Mouse (Mus musculus) heart, embryonic 14.5 days (tissue): Measurements from ENCODE around the gene Dnajb13. TPM values are rescaled to one million over a fixed set of nuclear protein-coding genes. Genes with fewer than 3 reads are reported as not detected.

Experiments used
- ATAC-seq: fragments of 200-750 bp; cut with Nextera tagmentation; 2 replicates; pipeline ENCODE4 v1.8.0; 2017; ENCODE audit warnings: low read depth, moderate TSS enrichment; ENCODE audit not compliant: insufficient number of reproducible peaks, insufficient read depth, low FRiP score
- H3K27ac ChIP-seq, 2 experiments: fragments of 200-500 bp in 1 of 2; fragments of 300-500 bp in 1 of 2; sonication (generic) in 1 of 2; replicated peaks in 1 of 2; 2 replicates each; pipeline ENCODE4 v1.5.1; 2012 to 2014; ENCODE audit warnings: low read depth in 2 of 2, low read length in 2 of 2, control low read depth in 1 of 2, mild to moderate bottlenecking in 1 of 2, mixed read lengths in 1 of 2; ENCODE audit not compliant: control insufficient read depth in 1 of 2, insufficient read depth in 1 of 2
- H3K27me3 ChIP-seq: fragments of 300-500 bp; sonication (generic); 2 replicates; pipeline ENCODE4 v1.6.1; 2014; ENCODE audit warnings: mild to moderate bottlenecking, low read length, control low read depth; ENCODE audit not compliant: control insufficient read depth, insufficient read depth
- H3K36me3 ChIP-seq: fragments of 300-500 bp; sonication (generic); 2 replicates; pipeline ENCODE4 v1.6.1; 2014; ENCODE audit warnings: mild to moderate bottlenecking, control low read depth, low read length, mixed read lengths; ENCODE audit not compliant: control insufficient read depth, insufficient read depth
- H3K4me1 ChIP-seq, 2 experiments: fragments of 200-500 bp in 1 of 2; fragments of 300-500 bp in 1 of 2; sonication (generic) in 1 of 2; 2 replicates each; pipeline ENCODE4 v1.6.1; 2012 to 2014; ENCODE audit warnings: low read length in 2 of 2, control low read depth in 1 of 2, mixed read lengths in 1 of 2; ENCODE audit not compliant: control insufficient read depth in 2 of 2, insufficient read depth in 2 of 2
- H3K4me2 ChIP-seq: fragments of 300-500 bp; sonication (generic); 2 replicates; pipeline ENCODE4 v1.6.1; 2014; ENCODE audit warnings: mild to moderate bottlenecking, low read length
- H3K4me3 ChIP-seq, 2 experiments: fragments of 200-500 bp in 1 of 2; fragments of 300-500 bp in 1 of 2; sonication (generic) in 1 of 2; 2 replicates each; pipeline ENCODE4 v1.5.1; 2012 to 2014; ENCODE audit warnings: low read length in 2 of 2, mild to moderate bottlenecking in 2 of 2, control low read depth in 1 of 2, low read depth in 1 of 2, moderate library complexity in 1 of 2; ENCODE audit not compliant: control insufficient read depth in 1 of 2, insufficient read depth in 1 of 2
- H3K9ac ChIP-seq: fragments of 300-500 bp; sonication (generic); 2 replicates; pipeline ENCODE4 v1.6.1; 2014; ENCODE audit warnings: mild to moderate bottlenecking, low read length
- H3K9me3 ChIP-seq: fragments of 300-500 bp; sonication (generic); 2 replicates; pipeline ENCODE4 v1.6.1; 2016; ENCODE audit warnings: low read length, control low read depth; ENCODE audit not compliant: control insufficient read depth
- WGBS: fragments of 180-500 bp; shearing (Covaris S2); extraction: QIAGEN DNeasy Blood & Tissue Kit; methylation state at CpG from one replicate; pipeline ENCODE4 v1.1.7; 2014; 5-methylcytosine and 5-hydroxymethylcytosine counted together
- polyA plus RNA-seq: library from polyadenylated mRNA; unstranded; fragments of >200 nt; fragmentation: Nextera tagmentation; extraction: Ambion mirVana; gene quantifications from 2 replicates; pipeline ENCODE4 v1.2.1, GENCODE M21; 2014

Dnajb13 gene
- 0.15 TPM in 1 of 2 replicates, not detected in the other for polyA plus RNA-seq

DNA sequence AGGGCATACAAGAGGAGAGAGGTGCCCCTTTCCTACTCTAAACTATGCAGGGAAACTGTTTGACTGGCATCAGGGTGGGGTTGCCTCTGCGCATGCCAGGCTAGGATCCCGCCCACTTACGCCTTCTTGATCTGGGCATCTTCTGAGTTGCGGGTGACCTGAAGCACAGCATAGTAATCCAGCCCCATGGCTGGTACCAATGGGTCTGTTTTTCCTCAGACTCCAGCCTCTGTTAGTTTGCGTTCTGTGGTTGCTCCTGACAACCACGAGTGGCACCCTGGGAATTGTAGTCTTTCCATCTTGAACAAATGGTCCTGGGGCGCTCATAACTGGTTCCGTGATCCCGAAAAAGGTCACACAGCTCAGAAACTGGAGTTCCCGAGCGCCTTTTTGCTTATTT, at the start of gene Dnajb13:
Dnajb13 (minus strand) TSS at position 388 of the 400 bp plus-strand sequence.
- H3K4me2 ChIP-seq, result 0 out of 2 replicates have a peak within 1 kb of the TSS, but pooled peaks have one; percentile 7
- H3K9me3 ChIP-seq, result no peaks in the 10 kb centered on the region
- no peaks in the 10 kb centered on the region for H3K36me3 ChIP-seq
- H3K9ac ChIP-seq, result no peak within 1 kb of the TSS
- H3K4me3 ChIP-seq, result no peak within 1 kb of the TSS
- H3K27me3 ChIP-seq, result no peaks in the 10 kb centered on the region; the same call in 1 of the 2 replicates
- peaks cover 0 to 2% of the 10 kb centered on the region in 2 experiments; a peak in 1 of 4 replicates for H3K4me1 ChIP-seq
- 44% methylated on average over 11 of the region's 11 CpGs for WGBS
- H3K27ac ChIP-seq, result no peak within 1 kb of the TSS
- ATAC-seq, result no peak

DNA sequence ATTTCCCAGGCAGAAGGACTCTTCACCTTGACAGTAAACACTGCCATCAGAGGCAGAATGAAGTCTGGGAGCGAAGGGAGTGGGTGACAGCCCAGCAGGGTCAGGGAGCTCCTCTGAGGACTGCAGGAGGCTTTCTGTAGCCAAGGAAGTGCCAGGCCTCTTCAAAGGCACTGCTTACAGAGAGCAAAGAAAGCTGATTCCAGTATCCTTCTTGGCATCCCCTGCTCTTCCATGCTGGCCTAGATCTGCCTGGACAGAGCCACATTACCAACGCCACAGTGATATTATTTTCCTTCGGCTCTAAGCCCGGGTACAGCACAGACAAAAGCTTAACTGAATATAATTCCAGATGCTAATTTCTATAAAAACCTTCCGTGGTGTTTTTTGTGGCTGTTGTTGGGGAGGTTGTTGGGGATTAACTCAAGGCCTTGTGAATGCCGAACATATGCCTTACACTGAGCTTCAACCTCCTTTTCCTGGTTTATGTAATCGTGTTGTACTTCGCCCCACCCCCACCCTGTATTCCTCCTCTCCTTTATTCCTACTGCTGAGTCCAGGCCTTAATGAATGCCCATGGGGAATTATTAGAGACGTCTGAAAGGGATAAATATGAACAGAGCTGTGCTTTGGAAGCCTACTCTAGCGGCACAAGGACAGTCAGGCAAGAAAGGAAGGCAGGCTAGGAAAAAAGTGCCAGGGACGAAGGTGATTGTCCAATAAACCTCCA, 47.3 kb upstream of the Dnajb13 start:
- H3K4me2 ChIP-seq, result no peak overlapping the region
- peaks cover 0 to 6% of the 10 kb centered on the region in 2 experiments; a peak in 3 of 4 replicates for H3K4me1 ChIP-seq
- 80% methylated on average over 11 of the region's 11 CpGs for WGBS
- no peak overlapping the region for H3K27ac ChIP-seq
- ATAC-seq, result no peak
- no peak overlapping the region for H3K9ac ChIP-seq
- no peaks in the 10 kb centered on the region for H3K27me3 ChIP-seq
- H3K4me3 ChIP-seq, result no peak overlapping the region
- peaks cover 36% of the 10 kb centered on the region for H3K36me3 ChIP-seq
- H3K9me3 ChIP-seq, result no peaks in the 10 kb centered on the region

DNA sequence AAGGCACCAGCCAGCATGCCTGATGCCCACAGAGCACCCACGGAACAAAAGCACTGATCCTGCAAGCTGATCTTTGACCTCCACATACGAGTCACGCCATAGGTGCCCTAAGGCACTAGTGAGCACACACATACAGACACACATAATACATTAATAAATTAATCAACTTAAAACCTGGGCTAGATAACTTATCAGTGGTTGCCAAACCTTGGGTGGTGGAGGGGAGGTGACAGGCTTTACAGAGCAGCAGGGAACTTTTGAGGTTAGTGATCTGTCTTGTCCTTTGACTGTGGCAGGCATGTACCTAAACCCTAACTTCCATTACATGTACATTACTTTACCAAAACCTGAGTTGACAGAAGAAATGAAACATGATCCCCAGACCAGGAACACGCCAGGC, 44.6 kb upstream of the Dnajb13 start:
- 82% methylated on average over 4 of the region's 4 CpGs for WGBS

DNA sequence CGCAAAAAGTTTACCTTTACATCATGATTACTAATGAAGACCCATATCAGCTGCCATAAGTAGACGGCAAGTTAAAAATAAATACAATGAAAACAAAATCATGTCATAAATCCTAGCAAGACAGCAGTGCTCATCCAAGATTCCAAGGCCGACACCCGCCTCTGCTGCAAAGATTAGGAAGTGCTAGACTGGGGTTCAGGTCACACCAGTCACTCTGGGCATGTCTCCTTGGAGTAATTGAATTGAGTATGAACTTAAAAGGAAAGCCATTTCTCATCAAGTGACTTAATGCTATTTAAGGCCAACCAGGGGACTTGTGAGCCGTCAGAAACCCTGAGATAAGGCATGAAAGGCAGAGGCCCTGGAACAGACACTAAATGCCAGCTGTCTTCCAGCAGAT, 42.5 kb upstream of the Dnajb13 start:
- H3K36me3 ChIP-seq, result peaks cover 18% of the 10 kb centered on the region
- no peak for ATAC-seq
- no peak overlapping the region for H3K9ac ChIP-seq
- peak overlapping the region in 1 of 2 experiments; percentile 41; a peak in 2 of 4 replicates for H3K27ac ChIP-seq
- H3K4me1 ChIP-seq, result peaks cover 7 to 18% of the 10 kb centered on the region in 2 experiments
- no peak overlapping the region for H3K4me2 ChIP-seq
- H3K27me3 ChIP-seq, result no peaks in the 10 kb centered on the region
- no peak overlapping the region for H3K4me3 ChIP-seq
- H3K9me3 ChIP-seq, result no peaks in the 10 kb centered on the region
- 42% methylated on average over 5 of the region's 5 CpGs for WGBS

More for the DNA sequence above, 44.6 kb upstream of the Dnajb13 start:
- Histone ChIP-seq H3K27me3 (no peaks in the 10 kb centered on the region), H3K4me1 (peaks cover 7 to 18% of the 10 kb centered on the region in 2 experiments), H3K36me3 (peaks cover 24% of the 10 kb centered on the region), H3K9ac (no peak overlapping the region), H3K27ac (no peak overlapping the region), H3K9me3 (no peaks in the 10 kb centered on the region), H3K4me3 (no peak overlapping the region), H3K4me2 (no peak overlapping the region)
- no peak for ATAC-seq

- no peak overlapping the region for H3K4me3 ChIP-seq
- 25% methylated on average over 13 of the region's 13 CpGs for WGBS
- peaks cover 7 to 22% of the 10 kb centered on the region in 2 experiments for H3K4me1 ChIP-seq
- H3K27me3 ChIP-seq, result no peaks in the 10 kb centered on the region
- H3K36me3 ChIP-seq, result peaks cover 20% of the 10 kb centered on the region
- peak overlapping the region; percentile 97 to 98 for H3K27ac ChIP-seq
- H3K9me3 ChIP-seq, result no peaks in the 10 kb centered on the region
- peak overlapping the region; percentile 61 for H3K9ac ChIP-seq
- peak overlapping the region; percentile 51 for H3K4me2 ChIP-seq
- peak; percentile 83 for ATAC-seq
These were observed 40.7 kb upstream of the Dnajb13 start for GRCm38 (mm10) chr7:100555431-100555951.

DNA sequence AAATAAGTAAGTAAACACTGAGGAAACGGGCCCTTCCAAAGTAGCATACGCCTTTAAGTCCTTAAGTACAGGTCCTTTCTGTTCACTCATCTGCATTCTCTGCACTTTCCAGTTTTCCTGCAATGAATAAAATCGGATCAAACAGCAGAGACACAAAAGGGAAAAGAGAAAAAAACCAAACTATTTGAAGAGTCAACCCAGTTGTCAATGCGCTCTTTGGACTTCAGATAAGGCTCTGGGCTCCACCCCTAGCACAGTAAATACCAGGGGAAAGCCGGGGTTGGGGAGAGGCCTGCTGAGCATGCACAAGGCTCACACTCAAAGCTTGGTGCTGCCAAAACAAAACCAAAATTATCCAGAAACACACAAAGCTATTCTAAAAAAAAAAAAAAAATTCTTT, 40.2 kb upstream of the Dnajb13 start:
- WGBS, result 42% methylated on average over 5 of the region's 5 CpGs
- Histone ChIP-seq H3K4me2 (no peak overlapping the region), H3K4me1 (peaks cover 7 to 27% of the 10 kb centered on the region in 2 experiments), H3K9me3 (no peaks in the 10 kb centered on the region), H3K36me3 (peaks cover 22% of the 10 kb centered on the region), H3K9ac (peak overlapping the region; percentile 58; the same call in 1 of the 2 replicates), H3K27ac (peak overlapping the region; percentile 97 to 98), H3K27me3 (no peaks in the 10 kb centered on the region), H3K4me3 (no peak overlapping the region)
- peak; percentile 54; the same call in 1 of the 2 replicates for ATAC-seq

DNA sequence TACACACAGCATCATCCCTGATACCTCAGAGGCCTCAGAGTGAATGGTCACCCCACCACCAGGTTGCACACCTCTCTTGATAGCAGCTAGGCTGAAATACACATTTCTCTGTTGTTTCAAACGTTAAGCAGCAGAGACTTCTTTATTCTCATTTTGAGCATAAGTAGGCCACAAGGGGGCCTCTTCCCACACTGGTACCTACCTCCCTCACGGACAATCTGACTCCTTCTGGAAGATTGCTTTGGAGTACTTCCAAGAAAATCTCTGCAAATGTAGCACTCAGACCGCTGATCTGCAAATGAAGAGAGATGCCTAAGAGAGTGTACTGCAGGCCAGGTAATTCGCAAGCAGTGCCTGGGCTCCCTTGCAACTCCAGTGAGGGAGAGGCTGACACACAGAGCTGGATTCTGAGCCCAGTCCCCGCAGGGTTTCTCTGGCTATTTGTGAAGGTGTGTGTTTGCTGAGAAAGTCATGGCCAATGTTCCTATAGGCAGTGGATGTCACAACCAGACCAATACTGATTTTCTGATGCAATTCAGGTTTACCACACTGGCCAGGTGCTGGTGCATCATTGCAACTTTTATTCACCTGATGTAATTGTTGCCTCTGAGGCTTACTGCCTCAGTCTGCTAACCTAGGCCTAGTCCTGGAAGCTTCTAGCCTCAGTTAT, 35.7 kb upstream of the Dnajb13 start:
- Histone ChIP-seq H3K9ac (no peak overlapping the region), H3K36me3 (peaks cover 35% of the 10 kb centered on the region), H3K27ac (peak overlapping the region; percentile 40 to 48; a peak in 3 of 4 replicates), H3K4me3 (no peak overlapping the region), H3K4me1 (peaks cover 7 to 33% of the 10 kb centered on the region in 2 experiments), H3K9me3 (no peaks in the 10 kb centered on the region), H3K4me2 (no peak overlapping the region), H3K27me3 (no peaks in the 10 kb centered on the region)
- no peak for ATAC-seq
- WGBS, result 38% methylated on average over 5 of the region's 5 CpGs
